20 mouse cellular contexts compared by ENCODE assay signal in the genomic region with DNA sequence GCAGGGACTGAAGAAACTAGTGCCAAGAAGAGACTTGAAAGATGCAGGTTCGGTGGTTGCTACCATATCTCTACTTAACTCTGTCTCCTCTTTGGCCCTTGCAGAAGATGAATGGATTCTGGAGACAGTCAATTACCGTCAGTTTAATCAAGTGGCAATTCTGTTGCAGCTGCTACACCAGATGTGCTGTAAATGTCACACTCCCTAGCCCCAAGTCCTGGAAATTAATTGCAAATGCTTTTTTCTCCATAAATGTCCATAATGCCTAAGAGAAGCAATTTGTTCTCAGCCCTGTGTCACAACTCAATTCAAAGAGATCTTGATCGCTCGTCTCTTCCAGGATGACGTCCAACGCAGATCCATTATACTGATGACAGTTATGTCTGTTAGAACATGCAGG.
"Had no signal": no experiment of that assay in that cellular context is flagged by ENCODE, and none has a peak within 500 bp of the region (broad histone marks: within the 10 kb centered on the region; RNA-seq: fewer than 3 reads in every experiment).

No protein-coding gene starts in this region.

- H3K27me3 ChIP-seq: lung, embryonic 15.5 days; midbrain, embryonic 13.5 days; stomach, embryonic 15.5 days had no signal

- H3K4me3 ChIP-seq: left cerebral cortex, adult 2 months; liver, embryonic 12.5 days; liver, embryonic 15.5 days; lung, embryonic 15.5 days; megakaryocyte, embryonic 14.5 days; midbrain, embryonic 10.5 days; midbrain, embryonic 13.5 days; stomach, embryonic 15.5 days had no signal

- H3K4me1 ChIP-seq: liver, embryonic 12.5 days; liver, embryonic 15.5 days; lung, embryonic 15.5 days; stomach, embryonic 15.5 days had no signal

- DNase-seq: kidney, adult 2 months; kidney, postnatal 36 days; layer of hippocampus, postnatal 36 days; lung, adult 18-20 months; lung, postnatal 10 days; lung, postnatal 36 days; retina, postnatal 1 day; right cerebral cortex, postnatal 25 days; spleen, adult 18-20 months; thymus, adult 18-20 months; thymus, postnatal 36 days had no signal

- H3K4me2 ChIP-seq: liver, embryonic 12.5 days; liver, embryonic 15.5 days; lung, embryonic 15.5 days; midbrain, embryonic 13.5 days; stomach, embryonic 15.5 days had no signal

- H3K27ac ChIP-seq: kidney, postnatal 0 days; left cerebral cortex, adult 2 months; liver, embryonic 12.5 days; liver, embryonic 15.5 days; lung, embryonic 15.5 days; midbrain, embryonic 10.5 days; midbrain, embryonic 13.5 days; stomach, embryonic 15.5 days had no signal

- H3K36me3 ChIP-seq: liver, embryonic 12.5 days; liver, embryonic 15.5 days; lung, embryonic 15.5 days; midbrain, embryonic 10.5 days; midbrain, embryonic 13.5 days; stomach, embryonic 15.5 days had no signal

- H3K9ac ChIP-seq: liver, embryonic 12.5 days; liver, embryonic 15.5 days; lung, embryonic 15.5 days; midbrain, embryonic 13.5 days; stomach, embryonic 15.5 days had no signal

- ATAC-seq: liver, embryonic 12.5 days; midbrain, embryonic 13.5 days had no signal

- H3K9me3 ChIP-seq: liver, embryonic 12.5 days; liver, embryonic 15.5 days; lung, embryonic 15.5 days; midbrain, embryonic 10.5 days; midbrain, embryonic 13.5 days; stomach, embryonic 15.5 days had no signal
